Mouse (Mus musculus) skeletal muscle tissue, adult 2 months (tissue): ENCODE measurements at regions not wholly inside any gene's neighbourhood (a gene's known extent, or its start where the extent isn't known, plus 50 kb on each side); places are given as distances from the start of the nearest gene placed in this dataset.

Experiments
- DNase-seq: peaks from one replicate; pipeline ENCODE4 v3.0.0-alpha.2; 2012; ENCODE audit warnings: low read depth, low spot score

- DNase-seq = no peak
Observed at GRCm38 (mm10) chr9:61816589-61817179, 97.7 kb downstream of the Rplp1 start.

GRCm38 (mm10) chr9:61815995-61816394, 98.3 kb downstream of the Rplp1 start:
- no peak for DNase-seq

- no peak for DNase-seq
Observed at GRCm38 (mm10) chr9:61813291-61813690, 101.1 kb downstream of the Rplp1 start.

- no peak for DNase-seq
Observed at GRCm38 (mm10) chr9:61812315-61812714, 102.0 kb downstream of the Rplp1 start.

- DNase-seq = peak; percentile 42
Observed at GRCm38 (mm10) chr9:61810456-61810855, 103.9 kb downstream of the Rplp1 start.

- no peak for DNase-seq
Observed at GRCm38 (mm10) chr9:61808351-61809225, 105.8 kb downstream of the Rplp1 start.

GRCm38 (mm10) chr9:61805971-61806370, 108.4 kb downstream of the Rplp1 start:
- no peak for DNase-seq

GRCm38 (mm10) chr9:61803555-61803954, 110.8 kb downstream of the Rplp1 start:
- no peak for DNase-seq

GRCm38 (mm10) chr9:61802694-61803093, 111.6 kb downstream of the Rplp1 start:
- DNase-seq = peak; percentile 14

GRCm38 (mm10) chr9:61799535-61799934, 114.8 kb downstream of the Rplp1 start:
- DNase-seq = no peak

- DNase-seq = no peak
Observed at GRCm38 (mm10) chr9:61795910-61796309, 118.4 kb downstream of the Rplp1 start.

GRCm38 (mm10) chr9:61791435-61792064, 122.8 kb downstream of the Rplp1 start:
- no peak for DNase-seq

- no peak for DNase-seq
Observed at GRCm38 (mm10) chr9:61790849-61791248, 123.5 kb downstream of the Rplp1 start.

GRCm38 (mm10) chr9:61789066-61789897, 125.1 kb downstream of the Rplp1 start:
- no peak for DNase-seq

GRCm38 (mm10) chr9:61781469-61781868, 132.9 kb downstream of the Rplp1 start:
- DNase-seq = no peak

- no peak for DNase-seq
Observed at GRCm38 (mm10) chr9:61780186-61780939, 134.0 kb downstream of the Rplp1 start.

GRCm38 (mm10) chr9:61779165-61779564, 135.2 kb downstream of the Rplp1 start:
- no peak for DNase-seq

GRCm38 (mm10) chr9:61776446-61776845, 137.9 kb downstream of the Rplp1 start:
- no peak for DNase-seq

- peak; percentile 14 for DNase-seq
Observed at GRCm38 (mm10) chr9:61770207-61770955, 144.0 kb downstream of the Rplp1 start.

- DNase-seq = no peak
Observed at GRCm38 (mm10) chr9:61766187-61766586, 148.2 kb downstream of the Rplp1 start.
